Mouse (Mus musculus): Measurements from ENCODE around the gene Lefty2. TPM values are rescaled to one million over a fixed set of nuclear protein-coding genes. Genes with fewer than 3 reads are reported as not detected.

The Lefty2 gene
- polyA plus RNA-seq, 1 experiment from 2014 or later, result 0.35 TPM

- peaks cover 4% of the 10 kb centered on the region; the same call in 1 of the 2 replicates for H3K36me3 ChIP-seq (ENCODE audit: control insufficient read depth, insufficient read depth, low read length)
- H3K27ac ChIP-seq (ENCODE audit: low read length), result peak overlapping the region; percentile 83
- peak overlapping the region; percentile 78 for H3K4me3 ChIP-seq (replicated peaks; ENCODE audit: low read length)
- peaks cover 9% of the 10 kb centered on the region; the same call in 1 of the 2 replicates for H3K4me1 ChIP-seq (ENCODE audit: control insufficient read depth, insufficient read depth, low read length)
- H3K9ac ChIP-seq (ENCODE audit: low read length), result peak overlapping the region; percentile 85
- no peaks in the 10 kb centered on the region for H3K9me3 ChIP-seq (replicated peaks; ENCODE audit: control insufficient read depth, low read length)
- peak overlapping the region; percentile 87 for H3K4me2 ChIP-seq (ENCODE audit: low read depth, low read length)
- no peak for ATAC-seq (ENCODE audit: insufficient read depth, low FRiP score)
- 5% methylated on average over 5 of the region's 5 CpGs for WGBS
- no peaks in the 10 kb centered on the region for H3K27me3 ChIP-seq (ENCODE audit: control insufficient read depth, insufficient read depth, low read length)
Observed at GRCm38 (mm10) chr1:180904815-180905080, 11.8 kb downstream of the Lefty2 start.

GRCm38 (mm10) chr1:180905307-180905706 is 12.4 kb downstream of the Lefty2 start:
- Histone ChIP-seq H3K4me2 (ENCODE audit: low read depth, low read length) (peak overlapping the region; percentile 87), H3K36me3 (ENCODE audit: control insufficient read depth, insufficient read depth, low read length) (peaks cover 4% of the 10 kb centered on the region; the same call in 1 of the 2 replicates), H3K9me3 (replicated peaks; ENCODE audit: control insufficient read depth, low read length) (no peaks in the 10 kb centered on the region), H3K27ac (ENCODE audit: low read length) (no peak overlapping the region), H3K4me3 (replicated peaks; ENCODE audit: low read length) (peak overlapping the region; percentile 78), H3K9ac (ENCODE audit: low read length) (peak overlapping the region; percentile 85), H3K27me3 (ENCODE audit: control insufficient read depth, insufficient read depth, low read length) (no peaks in the 10 kb centered on the region), H3K4me1 (ENCODE audit: control insufficient read depth, insufficient read depth, low read length) (peaks cover 9% of the 10 kb centered on the region; the same call in 1 of the 2 replicates)
- no peak for ATAC-seq (ENCODE audit: insufficient read depth, low FRiP score)
- 55% methylated on average over 6 of the region's 6 CpGs for WGBS

GRCm38 (mm10) chr1:180905876-180906275 is 13.0 kb downstream of the Lefty2 start:
- Histone ChIP-seq H3K9me3 (replicated peaks; ENCODE audit: control insufficient read depth, low read length) (no peaks in the 10 kb centered on the region), H3K4me2 (ENCODE audit: low read depth, low read length) (no peak overlapping the region), H3K27me3 (ENCODE audit: control insufficient read depth, insufficient read depth, low read length) (no peaks in the 10 kb centered on the region), H3K9ac (ENCODE audit: low read length) (no peak overlapping the region), H3K4me1 (ENCODE audit: control insufficient read depth, insufficient read depth, low read length) (peaks cover 9% of the 10 kb centered on the region; the same call in 1 of the 2 replicates), H3K4me3 (replicated peaks; ENCODE audit: low read length) (no peak overlapping the region), H3K36me3 (ENCODE audit: control insufficient read depth, insufficient read depth, low read length) (peaks cover 4% of the 10 kb centered on the region; the same call in 1 of the 2 replicates), H3K27ac (ENCODE audit: low read length) (no peak overlapping the region)
- 93% methylated on average over 17 of the region's 17 CpGs for WGBS
- no peak for ATAC-seq (ENCODE audit: insufficient read depth, low FRiP score)

- no peaks in the 10 kb centered on the region for H3K27me3 ChIP-seq (ENCODE audit: control insufficient read depth, insufficient read depth, low read length)
- WGBS, result 89% methylated on average over 24 of the region's 24 CpGs
Observed at GRCm38 (mm10) chr1:180906461-180907147, 13.7 kb downstream of the Lefty2 start.

GRCm38 (mm10) chr1:180911138-180911537 is 18.2 kb downstream of the Lefty2 start:
- Histone ChIP-seq H3K27me3 (ENCODE audit: control insufficient read depth, insufficient read depth, low read length) (no peaks in the 10 kb centered on the region), H3K9ac (ENCODE audit: low read length) (no peak overlapping the region), H3K4me2 (ENCODE audit: low read depth, low read length) (peak overlapping the region; percentile 34), H3K4me1 (ENCODE audit: control insufficient read depth, insufficient read depth, low read length) (no peaks in the 10 kb centered on the region), H3K27ac (ENCODE audit: low read length) (no peak overlapping the region), H3K9me3 (replicated peaks; ENCODE audit: control insufficient read depth, low read length) (no peaks in the 10 kb centered on the region), H3K36me3 (ENCODE audit: control insufficient read depth, insufficient read depth, low read length) (peaks cover 4% of the 10 kb centered on the region; the same call in 1 of the 2 replicates), H3K4me3 (replicated peaks; ENCODE audit: low read length) (no peak overlapping the region)
- peak; percentile 57; the same call in 1 of the 2 replicates for ATAC-seq (ENCODE audit: insufficient read depth, low FRiP score)
- 43% methylated on average over 8 of the region's 8 CpGs for WGBS

More at GRCm38 (mm10) chr1:180906461-180907147, 13.7 kb downstream of the Lefty2 start:
- Histone ChIP-seq H3K4me3 (replicated peaks; ENCODE audit: low read length) (no peak overlapping the region), H3K4me2 (ENCODE audit: low read depth, low read length) (no peak overlapping the region), H3K9me3 (replicated peaks; ENCODE audit: control insufficient read depth, low read length) (no peaks in the 10 kb centered on the region), H3K27ac (ENCODE audit: low read length) (no peak overlapping the region), H3K9ac (ENCODE audit: low read length) (no peak overlapping the region), H3K36me3 (ENCODE audit: control insufficient read depth, insufficient read depth, low read length) (peaks cover 4% of the 10 kb centered on the region; the same call in 1 of the 2 replicates), H3K4me1 (ENCODE audit: control insufficient read depth, insufficient read depth, low read length) (peaks cover 9% of the 10 kb centered on the region; the same call in 1 of the 2 replicates)
- no peak for ATAC-seq (ENCODE audit: insufficient read depth, low FRiP score)

- Histone ChIP-seq H3K9me3 (replicated peaks; ENCODE audit: control insufficient read depth, low read length) (no peaks in the 10 kb centered on the region), H3K4me3 (replicated peaks; ENCODE audit: low read length) (no peak overlapping the region), H3K27me3 (ENCODE audit: control insufficient read depth, insufficient read depth, low read length) (no peaks in the 10 kb centered on the region), H3K4me2 (ENCODE audit: low read depth, low read length) (peak overlapping the region; percentile 34), H3K36me3 (ENCODE audit: control insufficient read depth, insufficient read depth, low read length) (peaks cover 4% of the 10 kb centered on the region; the same call in 1 of the 2 replicates), H3K27ac (ENCODE audit: low read length) (no peak overlapping the region), H3K9ac (ENCODE audit: low read length) (no peak overlapping the region), H3K4me1 (ENCODE audit: control insufficient read depth, insufficient read depth, low read length) (no peaks in the 10 kb centered on the region)
- ATAC-seq (ENCODE audit: insufficient read depth, low FRiP score), result no peak
- WGBS, result 48% methylated on average over 20 of the region's 20 CpGs
Observed at GRCm38 (mm10) chr1:180911653-180912287, 18.9 kb downstream of the Lefty2 start.

- no peaks in the 10 kb centered on the region for H3K9me3 ChIP-seq (replicated peaks; ENCODE audit: control insufficient read depth, low read length)
- H3K9ac ChIP-seq (ENCODE audit: low read length), result no peak overlapping the region
- ATAC-seq (ENCODE audit: insufficient read depth, low FRiP score), result no peak
- H3K36me3 ChIP-seq (ENCODE audit: control insufficient read depth, insufficient read depth, low read length), result no peaks in the 10 kb centered on the region
- no peaks in the 10 kb centered on the region for H3K27me3 ChIP-seq (ENCODE audit: control insufficient read depth, insufficient read depth, low read length)
- H3K27ac ChIP-seq (ENCODE audit: low read length), result no peak overlapping the region
- WGBS, result 77% methylated on average over 5 of the region's 5 CpGs
- no peaks in the 10 kb centered on the region for H3K4me1 ChIP-seq (ENCODE audit: control insufficient read depth, insufficient read depth, low read length)
- H3K4me2 ChIP-seq (ENCODE audit: low read depth, low read length), result no peak overlapping the region
- no peak overlapping the region for H3K4me3 ChIP-seq (replicated peaks; ENCODE audit: low read length)
Observed at GRCm38 (mm10) chr1:180912792-180913191, 19.9 kb downstream of the Lefty2 start.

GRCm38 (mm10) chr1:180913797-180914196 is 20.9 kb downstream of the Lefty2 start:
- ATAC-seq (ENCODE audit: insufficient read depth, low FRiP score), result no peak
- no peak overlapping the region for H3K4me2 ChIP-seq (ENCODE audit: low read depth, low read length)

GRCm38 (mm10) chr1:180916425-180916824 is 23.5 kb downstream of the Lefty2 start:
- H3K27me3 ChIP-seq (ENCODE audit: control insufficient read depth, insufficient read depth, low read length), result no peaks in the 10 kb centered on the region
- H3K4me1 ChIP-seq (ENCODE audit: control insufficient read depth, insufficient read depth, low read length), result no peaks in the 10 kb centered on the region
- WGBS, result 88% methylated on average over 11 of the region's 11 CpGs
- H3K9ac ChIP-seq (ENCODE audit: low read length), result no peak overlapping the region
- H3K4me2 ChIP-seq (ENCODE audit: low read depth, low read length), result no peak overlapping the region
- H3K36me3 ChIP-seq (ENCODE audit: control insufficient read depth, insufficient read depth, low read length), result no peaks in the 10 kb centered on the region
- ATAC-seq (ENCODE audit: insufficient read depth, low FRiP score), result no peak
- no peaks in the 10 kb centered on the region for H3K9me3 ChIP-seq (replicated peaks; ENCODE audit: control insufficient read depth, low read length)
- no peak overlapping the region for H3K4me3 ChIP-seq (replicated peaks; ENCODE audit: low read length)
- no peak overlapping the region for H3K27ac ChIP-seq (ENCODE audit: low read length)

More at GRCm38 (mm10) chr1:180913797-180914196, 20.9 kb downstream of the Lefty2 start:
- Histone ChIP-seq H3K27me3 (ENCODE audit: control insufficient read depth, insufficient read depth, low read length) (no peaks in the 10 kb centered on the region), H3K27ac (ENCODE audit: low read length) (no peak overlapping the region), H3K4me1 (ENCODE audit: control insufficient read depth, insufficient read depth, low read length) (no peaks in the 10 kb centered on the region), H3K36me3 (ENCODE audit: control insufficient read depth, insufficient read depth, low read length) (no peaks in the 10 kb centered on the region), H3K4me3 (replicated peaks; ENCODE audit: low read length) (no peak overlapping the region), H3K9me3 (replicated peaks; ENCODE audit: control insufficient read depth, low read length) (no peaks in the 10 kb centered on the region), H3K9ac (ENCODE audit: low read length) (no peak overlapping the region)
- 39% methylated on average over 4 of the region's 4 CpGs for WGBS
